Mouse (Mus musculus) erythroblast, embryonic 14.5 days (primary cell): Measurements from ENCODE around the gene Taar5.

Experiments used
- GATA1 ChIP-seq: IDR thresholded peaks from 2 replicates; pipeline ENCODE4 v1.6.1; 2012; ENCODE audit warnings: low read length, inconsistent platforms, mixed read lengths
- TAL1 ChIP-seq: IDR thresholded peaks from 3 replicates; pipeline ENCODE4 v1.6.1; 2012; ENCODE audit warnings: low read length, inconsistent platforms, mixed read lengths

DNA sequence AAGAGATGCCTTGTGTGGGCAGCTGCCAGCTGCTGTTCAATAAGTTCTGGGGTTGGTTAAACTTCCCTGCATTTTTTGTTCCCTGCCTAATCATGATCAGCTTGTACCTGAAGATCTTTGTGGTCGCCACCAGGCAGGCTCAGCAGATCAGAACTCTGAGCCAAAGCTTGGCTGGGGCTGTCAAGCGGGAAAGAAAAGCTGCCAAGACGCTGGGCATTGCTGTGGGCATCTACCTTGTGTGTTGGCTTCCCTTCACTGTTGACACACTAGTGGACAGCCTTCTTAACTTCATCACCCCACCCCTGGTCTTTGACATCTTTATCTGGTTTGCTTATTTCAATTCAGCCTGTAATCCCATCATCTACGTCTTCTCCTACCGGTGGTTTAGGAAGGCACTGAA is 750 bp downstream of the Taar5 start:
- TF ChIP-seq TAL1, result no peak
- TF ChIP-seq GATA1, result no peak
